Mouse (Mus musculus) gastrocnemius, adult 2 months (tissue): ENCODE measurements at regions not wholly inside any gene's neighbourhood (a gene's known extent, or its start where the extent isn't known, plus 50 kb on each side); places are given as distances from the start of the nearest gene placed in this dataset.
A peak's percentile ranks its signal among the peaks of the same experiment; 100 is the strongest.

Experiments used
- DNase-seq: peaks from one replicate; pipeline ENCODE4 v3.0.0; 2022
- H3K27ac ChIP-seq: fragments of 200-600 bp; 2 replicates; pipeline ENCODE4 v1.8.1; 2022; ENCODE audit warnings: mild to moderate bottlenecking
- H3K4me3 ChIP-seq: fragments of 200-600 bp; 2 replicates; pipeline ENCODE4 v1.8.1; 2022; ENCODE audit warnings: mild to moderate bottlenecking, moderate library complexity
- CTCF ChIP-seq: fragments of 200-600 bp; IDR thresholded peaks from 2 replicates; pipeline ENCODE4 v1.8.1; 2022; ENCODE audit warnings: antibody characterized with exemption, mild to moderate bottlenecking, moderate library complexity
- intact Hi-C: fragments of 180-260 bp; cut with DNase I; formaldehyde crosslinking; loops from one replicate; pipeline ENCODE4 v1.15.1; 2025

- DNase-seq: no peak
- Histone ChIP-seq H3K4me3 (no peak overlapping the region), H3K27ac (no peak overlapping the region)
- TF ChIP-seq CTCF: no peak
- intact Hi-C loops: no loop called here
Observed at GRCm38 (mm10) chr19:14679776-14680175, 81.9 kb upstream of the Tle4 start.

DNA sequence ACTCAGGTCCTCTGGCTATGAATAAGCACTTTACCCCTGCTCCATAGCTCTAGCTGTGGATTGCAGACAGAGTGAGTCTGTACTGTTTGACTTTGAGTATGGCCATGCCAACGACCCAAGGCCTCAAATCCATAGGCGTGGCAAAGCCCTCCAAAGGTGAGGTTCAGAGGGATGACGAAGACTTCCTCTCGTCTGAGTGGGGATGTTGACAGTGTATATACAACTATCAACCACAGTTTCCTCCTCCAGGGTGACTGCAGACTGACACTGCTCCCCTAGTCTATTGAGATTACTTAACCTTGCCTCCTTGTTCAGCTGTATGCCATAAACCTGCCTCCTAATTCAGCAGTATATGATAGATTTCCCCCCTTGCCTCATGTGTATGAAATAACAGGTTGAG, 80.7 kb upstream of the Tle4 start:
- intact Hi-C loops: no loop called here
- TF ChIP-seq CTCF: no peak
- no peak for DNase-seq
- H3K27ac ChIP-seq: no peak overlapping the region
- H3K4me3 ChIP-seq: no peak overlapping the region

GRCm38 (mm10) chr19:14676929-14677328, 79.1 kb upstream of the Tle4 start:
- intact Hi-C loops: no loop called here
- no peak for TF ChIP-seq CTCF
- Histone ChIP-seq H3K4me3 (no peak overlapping the region), H3K27ac (no peak overlapping the region)
- DNase-seq: no peak

GRCm38 (mm10) chr19:14670821-14671104, 72.9 kb upstream of the Tle4 start:
- H3K27ac ChIP-seq: no peak overlapping the region
- intact Hi-C loops: no loop called here
- no peak overlapping the region for H3K4me3 ChIP-seq
- no peak for TF ChIP-seq CTCF
- no peak for DNase-seq

- no peak overlapping the region for H3K27ac ChIP-seq
- intact Hi-C loops: no loop called here
- no peak for TF ChIP-seq CTCF
- H3K4me3 ChIP-seq: peak overlapping the region; percentile 19; the same call in 1 of the 2 replicates
- DNase-seq: no peak
Observed at GRCm38 (mm10) chr19:14670078-14670820, 72.4 kb upstream of the Tle4 start.

GRCm38 (mm10) chr19:14668512-14669181, 70.8 kb upstream of the Tle4 start:
- no peak for DNase-seq
- TF ChIP-seq CTCF: no peak
- no peak overlapping the region for H3K27ac ChIP-seq
- no peak overlapping the region for H3K4me3 ChIP-seq
- intact Hi-C loops: no loop called here

DNA sequence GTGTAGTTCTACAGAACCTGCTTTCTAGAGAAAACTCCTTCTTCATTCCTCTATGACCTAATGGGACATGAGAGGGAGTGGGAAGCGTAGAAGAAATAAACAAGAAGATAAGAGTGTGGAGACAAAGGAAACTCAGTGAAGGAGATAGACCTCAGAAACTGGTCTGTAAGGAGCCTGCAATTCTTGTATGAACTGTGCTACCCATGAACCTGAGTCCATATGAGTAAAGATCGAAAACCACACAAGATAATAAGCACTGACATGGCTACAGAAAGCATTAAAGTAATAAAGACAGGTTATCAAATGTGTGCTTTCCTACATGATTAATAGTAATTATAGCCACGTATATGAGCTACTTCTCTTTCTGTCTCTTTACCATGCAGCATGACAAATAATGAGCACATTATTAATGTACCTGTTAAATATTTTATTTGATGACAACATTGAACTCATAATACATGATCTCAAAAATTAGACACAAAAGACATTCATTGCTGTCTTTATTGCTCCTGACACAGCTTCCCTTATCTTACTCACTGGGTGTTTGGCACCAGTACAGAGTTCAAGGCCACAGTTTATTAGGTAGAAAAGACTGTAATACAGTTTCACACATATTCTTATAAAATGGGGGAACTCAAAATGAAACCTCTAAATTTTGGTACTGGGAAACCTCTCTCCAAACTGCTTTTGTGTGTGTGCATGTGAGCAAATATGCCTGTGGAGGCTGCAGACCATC, 67.0 kb upstream of the Tle4 start:
- H3K27ac ChIP-seq: no peak overlapping the region
- DNase-seq: no peak
- intact Hi-C loops: no loop called here
- no peak for TF ChIP-seq CTCF
- no peak overlapping the region for H3K4me3 ChIP-seq

GRCm38 (mm10) chr19:14664096-14664586, 66.3 kb upstream of the Tle4 start:
- no peak for TF ChIP-seq CTCF
- Histone ChIP-seq H3K4me3 (no peak overlapping the region), H3K27ac (no peak overlapping the region)
- intact Hi-C loops: no loop called here
- no peak for DNase-seq

DNA sequence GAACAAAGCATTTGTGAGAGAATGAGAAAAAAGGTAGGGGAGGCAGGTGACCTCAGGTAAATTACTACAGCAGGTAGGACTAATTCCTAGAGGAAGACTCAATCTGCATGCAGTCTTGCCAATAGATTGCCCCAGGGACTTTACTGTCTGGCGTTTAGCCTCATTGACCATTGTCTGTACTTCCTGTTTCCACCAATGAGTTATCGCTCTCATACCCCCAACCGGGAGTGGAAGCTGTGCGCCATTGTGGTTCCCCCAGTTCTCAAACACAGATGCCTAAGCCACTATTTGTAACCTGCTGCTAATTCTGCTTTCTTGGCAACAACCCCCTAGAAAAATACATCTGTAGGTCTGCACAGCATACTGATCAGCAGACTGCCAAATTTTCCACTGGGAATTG, 65.5 kb upstream of the Tle4 start:
- no peak for TF ChIP-seq CTCF
- no peak overlapping the region for H3K27ac ChIP-seq
- H3K4me3 ChIP-seq: no peak overlapping the region
- DNase-seq: no peak
- intact Hi-C loops: no loop called here

DNA sequence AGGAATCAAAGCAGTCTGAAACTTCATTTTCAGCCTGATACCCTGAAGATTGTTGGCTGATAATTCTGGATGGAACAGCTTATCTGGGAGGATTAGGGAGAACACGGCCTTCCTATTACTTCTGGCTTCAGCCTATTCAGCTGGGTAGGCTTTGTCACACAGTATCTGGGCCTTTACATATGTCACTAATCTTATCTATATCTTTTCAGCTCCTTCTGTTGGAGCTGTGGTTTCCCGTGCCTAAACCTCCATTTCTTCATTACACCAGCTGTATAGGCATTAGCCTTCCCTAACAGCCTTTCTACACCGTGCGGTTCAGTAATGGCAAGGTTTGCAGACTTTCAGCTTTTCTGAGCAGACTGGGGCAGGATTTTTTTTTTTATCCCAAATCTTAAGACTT, 61.9 kb upstream of the Tle4 start:
- no peak for DNase-seq
- no peak overlapping the region for H3K27ac ChIP-seq
- H3K4me3 ChIP-seq: no peak overlapping the region
- TF ChIP-seq CTCF: no peak
- intact Hi-C loops: no loop called here

- intact Hi-C loops: no loop called here
- no peak overlapping the region for H3K4me3 ChIP-seq
- no peak overlapping the region for H3K27ac ChIP-seq
- no peak for TF ChIP-seq CTCF
- DNase-seq: no peak
Observed at GRCm38 (mm10) chr19:14658479-14658878, 60.6 kb upstream of the Tle4 start.

DNA sequence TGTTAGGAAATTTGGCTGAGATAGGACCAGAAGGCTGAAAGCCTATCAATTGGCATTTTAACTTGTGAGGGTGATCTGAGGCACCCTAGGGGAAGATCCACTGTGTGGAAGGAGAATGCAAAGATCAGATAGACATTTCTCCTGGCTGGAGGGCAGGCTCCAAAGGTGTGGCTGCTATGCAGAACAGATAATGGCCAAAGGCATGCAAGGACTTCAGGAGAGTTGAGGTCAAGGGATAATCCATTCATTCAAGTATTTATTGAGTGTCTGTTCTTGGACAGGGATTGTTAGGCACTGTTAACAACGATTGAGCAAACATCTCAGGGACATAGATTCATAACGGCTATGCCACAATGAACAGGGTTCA, 58.2 kb upstream of the Tle4 start:
- intact Hi-C loops: no loop called here
- no peak for DNase-seq
- H3K27ac ChIP-seq: no peak overlapping the region
- no peak for TF ChIP-seq CTCF
- no peak overlapping the region for H3K4me3 ChIP-seq

GRCm38 (mm10) chr19:14655302-14656021, 57.6 kb upstream of the Tle4 start:
- no peak overlapping the region for H3K27ac ChIP-seq
- no peak for DNase-seq
- TF ChIP-seq CTCF: no peak
- intact Hi-C loops: no loop called here
- H3K4me3 ChIP-seq: no peak overlapping the region
